Mouse (Mus musculus) layer of hippocampus, postnatal 36 days (tissue): Measurements from ENCODE around the gene Wapl. TPM values are rescaled to one million over a fixed set of nuclear protein-coding genes. Genes with fewer than 3 reads are reported as not detected.

Experiments
- DNase-seq, 2 experiments: peaks; one replicate each; pipeline ENCODE4 v3.0.0; 2022
- total RNA-seq, 2 experiments: library from RNA; stranded (reverse); gene quantifications; 2 replicates each; pipeline ENCODE4 v1.2.3; 2021

The Wapl gene
- total RNA-seq, 2 experiments from 2014 or later, result 54.3 to 54.6 TPM

GRCm38 (mm10) chr14:34774231-34774630 lies 100.5 kb downstream of the Wapl start:
- DNase-seq, result no peak

- no peak for DNase-seq
Measured at GRCm38 (mm10) chr14:34776719-34777385, 103.1 kb downstream of the Wapl start.

- DNase-seq, result peak in 1 of 2 experiments; percentile 24
Measured at GRCm38 (mm10) chr14:34777810-34778209, 104.1 kb downstream of the Wapl start.

- DNase-seq, result no peak
Measured at GRCm38 (mm10) chr14:34778760-34779159, 105.0 kb downstream of the Wapl start.

- no peak for DNase-seq
Measured at GRCm38 (mm10) chr14:34793406-34794037, 119.8 kb downstream of the Wapl start.

Other genes starting within 250 kb of the Wapl start
- 10 to 100 TPM; 40.2 to 40.7 TPM for gene Bmpr1a, start 170.6 kb upstream of the Wapl start, total RNA-seq
- gene 9230112D13Rik, start 151.1 kb upstream of the Wapl start, total RNA-seq, result not detected
- gene Ldb3, start 85.2 kb upstream of the Wapl start, total RNA-seq, result 1 to 10 TPM; 3.4 to 4.0 TPM
- gene Opn4, start 73.8 kb upstream of the Wapl start, total RNA-seq, result not detected
- 10 to 100 TPM; 51.7 to 53.4 TPM for gene Grid1, start 146.2 kb downstream of the Wapl start, total RNA-seq